Mouse (Mus musculus): Measurements from ENCODE around the gene Ndufv1.
A peak's percentile ranks its signal among the peaks of the same experiment; 100 is the strongest.
"Not testable (repeated sequence)": the region's sequence is repeated elsewhere in the genome, so short reads cannot be mapped to it uniquely, and the experiment has no call there.

Gene Ndufv1

DNA sequence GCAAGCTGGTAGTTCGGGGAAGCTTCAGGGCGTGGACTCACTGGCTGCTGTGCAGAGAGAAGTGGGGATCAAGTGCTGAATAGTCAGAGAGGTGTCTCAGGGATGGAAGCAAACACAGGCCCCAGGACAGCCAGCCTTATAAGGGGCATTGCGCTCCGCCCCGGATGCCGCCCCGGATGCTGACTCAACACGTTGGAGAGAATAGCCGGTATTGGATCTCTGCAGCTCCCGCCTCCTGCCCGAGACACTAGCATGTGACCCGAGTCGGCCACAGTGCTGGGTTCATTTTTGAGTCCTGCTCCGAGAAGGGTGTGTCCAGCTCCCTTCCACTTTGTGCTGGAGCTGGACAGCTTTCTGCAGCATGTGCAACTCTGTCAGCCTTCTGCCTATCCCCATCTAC lies 29.5 kb upstream of the Ndufv1 start:
- DNase-seq (ENCODE audit: low read depth) = no peak

DNA sequence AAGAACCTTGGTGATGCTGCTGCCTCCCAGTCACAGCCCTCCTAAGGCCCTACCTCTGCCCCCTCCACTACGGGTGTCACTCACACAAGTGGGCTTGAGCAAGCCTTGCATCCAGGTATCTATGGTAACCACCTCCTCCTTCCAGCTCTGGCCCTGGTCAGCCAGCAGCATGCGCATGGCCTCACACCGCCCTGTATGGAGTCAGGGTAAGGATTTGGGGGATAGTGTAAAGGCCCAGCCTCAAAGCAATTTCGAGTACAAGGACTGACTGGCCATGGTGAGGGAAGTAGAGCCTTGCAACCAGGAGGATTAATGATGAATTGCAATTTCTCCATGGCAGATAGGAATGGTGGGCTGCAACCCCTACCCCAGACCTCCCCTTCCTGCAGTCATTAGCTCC lies 28.9 kb upstream of the Ndufv1 start:
- not testable (repeated sequence) for DNase-seq (ENCODE audit: low read depth)

DNA sequence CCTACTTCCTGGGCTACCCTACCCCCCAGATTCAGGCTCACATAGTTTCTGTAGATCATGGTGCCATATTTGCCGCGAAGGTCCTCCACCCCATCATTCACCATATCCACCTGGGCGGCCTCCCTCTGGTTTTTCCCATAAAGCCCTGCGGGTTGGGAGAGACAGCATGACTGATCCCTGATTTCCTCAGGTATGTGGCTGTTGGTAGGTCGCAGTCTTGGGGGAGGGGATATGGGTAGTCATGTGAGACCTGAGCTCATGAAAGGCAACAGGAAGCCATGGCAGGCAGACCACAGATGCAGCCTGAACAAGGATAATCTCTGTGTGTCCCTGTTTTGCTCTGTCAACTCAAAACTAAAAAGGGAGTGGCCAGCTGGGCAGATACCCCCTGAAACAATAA lies 28.3 kb upstream of the Ndufv1 start:
- not testable (repeated sequence) for DNase-seq (ENCODE audit: low read depth)

DNA sequence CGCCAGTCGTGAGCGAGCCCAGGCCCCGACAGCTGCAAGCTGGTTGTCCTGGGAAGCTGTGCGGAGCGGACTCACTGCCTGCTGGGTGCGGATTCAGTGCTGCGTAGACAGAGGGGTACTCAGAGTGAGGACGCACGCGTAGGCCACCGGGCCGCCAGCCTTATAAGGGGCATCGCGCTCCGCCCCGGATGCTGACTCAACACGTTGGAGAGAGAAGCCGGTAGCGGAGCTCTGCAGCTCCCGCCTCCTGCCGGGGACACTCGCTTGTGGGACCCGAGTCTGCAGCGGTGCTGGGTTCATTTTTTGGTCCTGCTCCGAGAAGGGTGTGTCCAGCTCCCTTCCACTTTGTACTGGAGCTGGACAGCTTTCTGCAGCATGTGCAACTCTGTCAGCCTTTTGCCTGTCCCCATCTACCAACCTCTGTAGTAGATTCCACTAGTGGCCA lies 25.2 kb upstream of the Ndufv1 start, which contains the start of gene Gstp1:
Gene Gstp1, minus strand, starts transcription at position 198 of the 445 bp plus-strand sequence.
- peak; percentile 90 for DNase-seq (ENCODE audit: low read depth)

DNA sequence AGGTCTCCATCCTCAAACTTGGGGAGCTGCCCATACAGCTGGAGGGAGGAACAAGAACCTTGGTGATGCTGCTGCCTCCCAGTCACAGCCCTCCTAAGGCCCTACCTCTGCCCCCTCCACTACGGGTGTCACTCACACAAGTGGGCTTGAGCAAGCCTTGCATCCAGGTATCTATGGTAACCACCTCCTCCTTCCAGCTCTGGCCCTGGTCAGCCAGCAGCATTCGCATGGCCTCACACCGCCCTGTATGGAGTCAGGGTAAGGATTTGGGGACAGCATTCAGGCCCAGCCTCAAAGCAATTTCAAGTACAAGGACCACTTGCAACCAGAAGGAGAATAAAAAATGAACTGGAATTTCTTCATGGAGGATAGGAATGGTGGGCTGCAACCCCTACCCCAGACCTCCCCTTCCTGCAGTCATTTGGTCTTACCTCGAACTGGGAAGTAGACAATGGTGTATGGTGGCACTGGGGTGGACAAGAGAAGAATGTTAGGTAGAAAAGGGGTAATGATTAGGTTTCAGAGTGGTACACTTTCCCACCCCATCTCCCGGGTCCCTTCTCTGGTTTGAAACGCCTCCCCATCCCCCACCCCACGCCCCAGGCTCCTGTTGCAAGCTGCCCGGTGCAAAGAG lies 24.7 kb upstream of the Ndufv1 start:
- DNase-seq (ENCODE audit: low read depth) = not testable (repeated sequence)

DNA sequence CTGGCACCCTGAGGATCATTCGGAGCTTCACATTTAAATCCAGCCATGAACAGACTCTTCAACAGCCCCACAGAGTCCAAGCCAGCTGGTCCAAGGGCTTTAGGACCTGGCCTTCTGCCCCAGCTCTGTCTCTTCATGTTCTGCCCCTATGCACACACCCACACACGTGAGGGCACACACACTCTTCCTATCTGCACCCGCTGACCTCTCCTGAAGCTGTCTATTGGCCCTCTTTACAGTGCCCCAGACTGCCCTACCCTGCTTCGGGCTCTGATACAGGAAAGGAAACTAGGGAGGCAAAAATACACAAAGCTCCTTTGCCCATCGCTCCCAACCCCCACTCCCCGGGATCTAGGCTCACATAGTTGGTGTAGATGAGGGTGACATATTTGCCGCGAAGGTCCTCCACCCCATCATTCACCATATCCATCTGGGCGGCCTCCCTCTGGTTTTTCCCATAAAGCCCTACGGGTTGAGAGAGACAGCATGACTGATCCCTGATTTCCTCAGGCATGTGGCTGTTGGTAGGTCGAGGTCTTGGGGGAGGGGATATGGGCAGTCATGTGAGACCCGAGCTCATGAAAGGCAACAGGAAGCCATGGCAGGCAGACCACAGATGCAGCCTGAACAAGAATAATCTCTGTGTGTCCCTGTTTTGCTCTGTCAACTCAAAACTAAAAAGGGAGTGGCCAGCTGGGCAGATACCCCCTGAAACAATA lies 23.9 kb upstream of the Ndufv1 start:
- DNase-seq (ENCODE audit: low read depth) = no peak

DNA sequence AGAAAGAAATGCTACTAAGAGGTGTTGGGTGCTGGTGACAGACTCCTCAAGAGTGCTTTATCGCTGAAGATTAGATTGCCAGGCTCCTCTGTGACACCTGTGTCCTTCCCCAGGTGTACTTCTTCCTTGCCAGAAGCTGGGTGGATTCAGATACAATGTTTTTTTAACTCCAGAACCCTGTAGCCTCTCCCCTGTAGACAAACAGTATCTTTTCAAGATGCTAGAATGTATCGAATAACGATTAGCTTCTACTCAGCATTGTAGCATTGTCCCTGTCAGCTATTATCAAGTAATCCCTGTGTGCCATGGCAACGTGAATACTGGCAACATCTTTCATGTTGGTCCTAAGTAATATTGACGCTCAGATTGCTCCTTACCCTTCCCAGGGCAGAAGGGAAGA lies 21.1 kb upstream of the Ndufv1 start:
- DNase-seq (ENCODE audit: low read depth) = no peak

DNA sequence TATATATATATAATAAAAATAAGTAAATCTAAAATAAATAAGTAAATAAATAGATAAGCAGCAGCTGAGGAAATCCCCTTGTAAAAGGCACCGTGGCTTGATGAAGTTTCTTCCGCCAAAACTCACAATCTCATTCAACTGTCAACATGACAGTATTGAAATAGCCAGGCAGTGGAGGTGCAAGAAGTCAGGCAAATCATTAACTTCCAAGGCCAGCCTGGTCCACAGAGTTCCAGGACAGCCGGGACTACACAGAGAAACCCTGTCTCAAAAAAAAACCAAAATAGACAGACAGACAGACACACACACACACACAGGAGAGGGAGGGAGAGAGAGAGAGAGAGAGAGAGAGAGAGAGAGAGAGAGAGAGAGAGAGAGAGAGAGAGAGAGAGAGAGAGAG lies 20.7 kb upstream of the Ndufv1 start:
- DNase-seq (ENCODE audit: low read depth) = no peak

DNA sequence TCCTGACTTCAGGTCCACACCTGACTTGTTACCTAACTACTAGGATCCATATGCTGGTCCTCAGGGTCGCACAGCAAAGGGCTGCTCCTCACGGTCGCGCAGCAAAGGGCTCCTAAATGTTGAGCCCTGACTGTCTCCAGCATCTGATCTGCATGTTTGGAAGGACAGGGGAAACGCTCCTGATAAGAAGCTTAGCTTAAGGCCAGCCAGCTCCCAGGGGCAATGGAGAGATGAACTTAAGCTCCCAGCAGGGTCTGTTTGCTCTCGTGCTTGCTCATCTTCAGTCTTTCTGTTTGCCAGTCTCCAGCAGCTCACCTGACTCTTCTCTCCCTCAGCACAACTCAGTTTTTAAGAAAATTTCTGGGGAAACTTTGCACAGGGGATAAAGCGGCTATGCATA lies 20.1 kb upstream of the Ndufv1 start:
- no peak for DNase-seq (ENCODE audit: low read depth)

DNA sequence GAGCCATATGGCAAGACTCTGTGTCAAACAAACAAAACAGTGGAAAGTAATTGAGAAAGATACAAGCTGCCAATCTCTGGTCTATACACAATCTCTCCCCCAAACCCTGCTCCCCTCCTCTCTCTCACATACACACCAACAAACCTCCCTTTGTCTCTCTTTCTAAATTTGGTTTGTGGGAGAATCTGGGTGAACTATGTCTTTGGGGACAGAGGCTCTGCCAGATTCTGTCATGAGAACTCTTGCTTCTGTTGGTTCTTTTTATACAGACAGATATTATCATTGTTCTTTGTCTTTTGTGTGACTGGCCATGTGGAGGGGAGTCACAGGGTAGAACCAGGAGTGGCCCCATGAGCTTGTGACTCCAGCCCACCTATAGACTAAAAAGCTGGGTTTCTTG lies 15.0 kb upstream of the Ndufv1 start:
- DNase-seq (ENCODE audit: low read depth) = no peak

DNA sequence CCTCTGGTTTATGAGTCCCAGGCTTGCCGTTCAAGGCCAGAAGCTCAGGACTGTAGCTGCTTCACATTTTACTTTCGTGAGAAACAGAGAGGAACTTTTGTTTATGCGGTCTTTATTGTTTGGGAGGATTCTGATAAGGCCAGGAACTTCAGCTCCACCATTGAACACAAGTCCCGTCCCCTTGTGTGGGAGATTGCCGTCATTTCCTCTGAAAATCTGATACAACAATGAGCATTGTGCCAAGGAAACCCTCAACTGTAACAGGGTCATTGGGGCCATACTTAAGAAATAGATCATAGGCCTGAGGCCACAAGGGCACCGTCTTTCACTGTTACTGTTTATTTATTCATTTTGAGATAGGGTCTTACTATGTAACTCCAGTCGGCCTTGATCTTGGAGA lies 10.6 kb upstream of the Ndufv1 start:
- no peak for DNase-seq (ENCODE audit: low read depth)

DNA sequence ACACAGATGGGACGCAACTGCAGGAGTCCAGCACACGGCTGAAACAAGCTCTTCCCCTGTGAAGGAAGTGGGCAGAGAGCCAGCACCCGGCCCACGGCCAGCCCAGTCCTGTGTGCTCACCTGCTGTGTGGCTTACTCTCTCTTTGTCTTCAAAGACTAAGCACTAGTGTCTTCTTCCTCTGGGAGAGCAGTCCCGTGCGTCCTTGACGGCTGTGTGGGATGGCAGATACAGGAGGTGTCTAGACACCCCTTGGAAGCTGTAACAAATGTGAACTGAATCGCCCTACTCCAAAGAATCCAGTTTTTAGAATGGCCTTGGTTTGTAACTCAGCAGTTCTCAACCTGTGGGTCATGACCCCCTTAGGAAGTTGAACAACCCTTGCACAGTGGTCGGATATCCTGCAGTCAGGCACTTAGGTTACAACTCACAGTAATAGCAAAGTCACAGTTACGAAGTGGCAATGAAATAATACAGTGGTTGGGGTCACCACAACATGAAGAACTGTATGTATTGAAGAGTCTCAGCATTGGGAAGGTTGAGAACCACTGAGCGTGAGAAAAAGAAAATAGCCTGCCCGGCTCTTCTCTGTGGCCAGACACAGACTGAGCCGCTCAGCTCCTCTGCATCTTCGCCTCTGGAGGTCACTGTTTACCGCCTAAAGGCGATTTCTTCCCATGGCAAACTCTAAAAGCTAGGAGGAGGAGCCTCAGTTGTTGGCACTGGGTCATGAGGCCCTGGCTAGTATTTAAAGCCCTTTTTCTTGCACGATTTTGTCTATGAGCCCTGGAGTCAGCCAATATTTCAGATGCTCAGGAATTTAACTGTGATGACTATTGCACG lies 6.4 kb upstream of the Ndufv1 start:
- DNase-seq (ENCODE audit: low read depth) = peak; percentile 88

DNA sequence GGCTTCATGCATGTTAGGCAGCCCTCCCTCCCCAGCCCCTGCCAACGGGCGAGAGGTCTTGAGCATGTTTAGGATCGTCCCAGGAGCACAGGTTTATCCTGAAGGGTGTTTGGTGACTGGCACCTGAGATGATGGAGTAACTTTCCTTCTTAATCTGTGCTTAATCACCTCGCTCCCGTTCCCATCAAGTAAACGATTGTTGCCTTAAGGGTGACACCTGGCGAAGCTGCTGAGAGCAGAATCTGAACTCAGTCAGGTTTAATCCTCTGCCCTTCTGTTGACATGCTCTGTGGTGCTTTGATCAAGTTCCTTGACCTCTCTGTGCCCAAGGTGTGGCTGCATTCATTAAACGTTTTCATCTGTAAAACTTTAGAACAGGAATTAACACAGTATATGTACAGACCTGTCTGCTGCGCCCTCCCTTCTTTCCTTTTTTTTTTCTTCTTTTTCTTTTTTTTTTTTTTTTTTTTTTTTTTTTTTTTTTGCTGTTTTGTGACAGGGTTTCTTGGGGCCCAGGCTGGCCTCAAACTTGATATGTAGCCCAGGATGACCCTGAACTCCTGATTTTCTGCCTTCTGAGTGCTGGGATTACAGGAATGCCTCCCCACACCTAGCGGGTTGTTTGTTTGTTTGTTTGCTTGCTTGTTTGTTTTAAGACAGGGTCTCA lies 5.4 kb upstream of the Ndufv1 start:
- no peak for DNase-seq (ENCODE audit: low read depth)

DNA sequence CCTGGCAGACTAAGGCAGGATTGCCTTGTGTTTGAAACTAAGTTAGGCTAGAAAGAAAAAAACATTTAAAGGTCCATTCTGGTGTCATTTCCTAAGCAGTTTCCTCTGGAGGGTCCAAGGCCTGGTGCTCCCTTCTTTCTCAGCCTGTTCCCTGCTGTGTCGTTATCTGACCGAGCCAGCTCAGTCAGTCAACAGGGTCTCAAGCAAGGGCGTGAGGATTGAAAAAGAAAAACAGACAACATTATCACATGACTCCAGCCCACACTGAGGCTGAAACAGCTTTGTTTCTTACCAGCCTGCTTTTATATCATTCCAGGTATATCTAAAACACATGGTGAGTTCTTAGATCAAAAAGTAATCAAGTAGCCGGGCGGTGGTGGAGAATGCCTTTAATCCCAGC lies 3.0 kb upstream of the Ndufv1 start:
- no peak for DNase-seq (ENCODE audit: low read depth)

DNA sequence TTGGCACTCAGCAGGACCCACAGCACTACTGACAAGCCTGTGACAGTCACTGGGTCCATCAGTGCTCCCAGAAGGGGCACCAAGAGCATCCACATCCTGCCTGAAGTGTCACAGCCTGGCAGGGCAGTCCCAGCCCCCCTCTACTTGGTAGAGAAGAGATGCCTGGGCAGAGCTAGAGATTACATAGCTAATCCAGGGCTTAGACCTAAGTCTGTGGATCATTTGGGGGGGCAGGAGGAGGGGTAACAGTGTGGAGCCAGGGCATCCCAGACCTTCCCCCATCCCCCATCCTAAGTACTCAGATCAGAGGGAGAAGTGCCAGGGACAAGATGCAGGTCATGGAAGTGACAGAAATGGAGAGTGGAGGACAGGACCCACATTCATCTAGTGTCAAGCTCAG lies 2.2 kb upstream of the Ndufv1 start:
- DNase-seq (ENCODE audit: low read depth) = no peak

DNA sequence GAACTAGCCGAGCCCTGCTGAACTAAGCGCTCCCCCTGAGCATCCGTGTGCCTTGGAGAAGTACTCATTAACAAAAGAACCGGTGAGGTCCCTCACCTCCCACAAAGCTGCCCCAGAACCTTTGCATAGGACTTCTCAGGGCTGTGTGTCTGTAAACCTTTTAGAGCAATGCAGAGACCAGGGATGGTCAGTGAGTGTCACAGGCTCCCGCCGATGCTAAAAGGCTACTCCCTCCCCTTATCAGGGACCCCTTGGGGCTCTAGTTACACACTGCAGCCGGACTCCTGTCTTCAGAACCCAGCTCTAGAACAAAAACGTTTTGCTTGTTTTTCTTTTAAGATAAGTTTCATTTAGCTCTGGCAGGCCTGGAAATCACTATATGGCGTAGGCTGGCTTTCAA lies 460 bp upstream of the Ndufv1 start:
- DNase-seq (ENCODE audit: low read depth) = no peak

DNA sequence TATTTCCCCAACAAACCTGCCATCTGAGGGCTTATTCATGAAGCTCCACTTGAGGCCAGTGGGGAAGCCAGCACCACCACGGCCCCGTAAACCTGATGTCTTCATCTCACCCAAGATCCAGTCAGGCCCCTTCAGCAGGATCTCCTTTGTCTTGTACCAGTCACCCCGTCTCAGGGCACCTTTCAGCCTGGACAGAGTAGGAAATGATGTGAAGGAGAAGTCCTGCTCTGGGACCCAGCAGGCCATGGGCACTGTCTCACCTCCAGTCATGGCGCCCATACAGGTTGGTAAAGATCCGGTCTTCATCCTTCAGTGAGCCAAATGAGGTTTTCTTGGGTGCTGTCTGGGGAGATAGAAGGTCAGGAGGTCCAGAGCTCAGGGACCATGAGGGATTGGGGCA lies 1.5 kb downstream of the Ndufv1 start:
- no peak for DNase-seq (ENCODE audit: low read depth)

DNA sequence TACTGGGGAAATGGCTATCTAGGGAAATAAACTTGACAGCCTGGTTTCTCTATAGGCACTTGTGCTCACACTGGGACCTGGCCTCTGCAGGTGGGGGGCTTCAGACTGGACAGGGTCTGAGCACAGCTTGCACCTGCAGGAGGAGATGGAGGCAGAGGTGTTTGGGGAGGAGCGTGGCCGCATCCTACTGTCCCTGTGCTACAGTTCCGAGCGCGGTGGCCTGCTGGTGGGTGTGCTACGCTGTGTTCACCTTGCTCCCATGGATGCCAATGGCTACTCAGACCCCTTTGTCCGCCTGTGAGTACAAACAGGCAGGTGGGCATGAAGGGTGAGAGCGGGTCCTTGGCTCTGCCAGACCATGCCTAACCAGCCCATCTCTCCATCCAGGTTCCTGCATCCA lies 6.6 kb downstream of the Ndufv1 start:
- DNase-seq (ENCODE audit: low read depth) = no peak

DNA sequence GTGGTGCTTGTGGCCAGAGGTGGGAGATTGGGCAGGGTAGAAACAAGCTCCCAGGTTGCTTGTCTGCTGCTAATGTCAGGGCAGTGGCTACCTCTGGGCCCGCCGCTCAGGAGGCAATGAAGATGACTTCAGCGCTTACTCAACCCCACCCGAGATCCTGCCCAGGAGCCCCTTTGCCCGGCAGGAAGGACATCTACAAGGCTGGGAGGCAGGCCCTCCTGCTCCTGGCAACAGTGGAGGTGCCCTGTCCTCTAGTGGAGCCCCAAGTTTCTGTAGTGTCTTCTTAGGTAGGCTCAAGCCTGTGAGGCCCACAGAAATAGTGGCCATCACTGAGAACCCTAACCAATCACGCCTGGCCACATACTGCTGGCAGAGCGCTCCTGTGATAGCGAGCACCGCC lies 7.5 kb downstream of the Ndufv1 start:
- DNase-seq (ENCODE audit: low read depth) = no peak

DNA sequence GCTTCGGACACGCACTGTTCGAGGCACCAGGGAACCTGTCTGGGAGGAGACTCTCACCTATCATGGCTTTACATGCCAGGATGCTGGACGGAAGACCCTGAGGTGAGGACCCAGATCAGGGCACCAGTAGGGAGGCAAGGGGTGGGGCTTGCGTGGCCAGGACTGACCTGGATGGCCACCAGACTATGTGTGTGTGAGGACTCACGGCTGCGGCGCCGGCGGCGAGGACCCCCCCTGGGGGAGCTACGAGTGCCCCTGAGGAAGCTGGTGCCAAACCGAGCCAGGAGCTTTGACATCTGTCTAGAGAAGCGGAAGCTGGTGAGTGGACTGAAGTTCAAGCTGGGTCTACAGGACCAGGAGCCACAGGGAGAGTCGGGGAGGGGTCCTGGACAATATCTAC lies 8.3 kb downstream of the Ndufv1 start:
- DNase-seq (ENCODE audit: low read depth) = no peak

DNA sequence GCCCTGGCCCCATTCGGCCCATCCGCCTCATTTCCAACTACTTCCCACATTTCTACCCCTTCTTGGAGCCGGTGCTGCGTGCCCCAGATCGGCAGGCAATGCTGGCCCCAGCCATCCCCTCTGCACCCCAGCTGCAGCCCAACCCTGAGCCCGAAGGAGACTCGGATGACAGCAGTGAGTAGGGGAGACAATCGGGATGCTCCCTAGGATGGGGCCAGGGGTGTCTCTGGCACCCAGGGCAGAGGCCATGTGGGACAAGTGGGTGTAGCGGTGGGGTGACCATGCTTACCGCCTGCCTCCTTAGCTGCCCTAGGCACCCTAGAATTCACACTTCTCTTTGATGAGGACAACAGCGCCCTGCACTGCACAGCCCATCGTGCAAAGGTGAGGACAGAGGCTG lies 9.0 kb downstream of the Ndufv1 start:
- DNase-seq (ENCODE audit: low read depth) = no peak

DNA sequence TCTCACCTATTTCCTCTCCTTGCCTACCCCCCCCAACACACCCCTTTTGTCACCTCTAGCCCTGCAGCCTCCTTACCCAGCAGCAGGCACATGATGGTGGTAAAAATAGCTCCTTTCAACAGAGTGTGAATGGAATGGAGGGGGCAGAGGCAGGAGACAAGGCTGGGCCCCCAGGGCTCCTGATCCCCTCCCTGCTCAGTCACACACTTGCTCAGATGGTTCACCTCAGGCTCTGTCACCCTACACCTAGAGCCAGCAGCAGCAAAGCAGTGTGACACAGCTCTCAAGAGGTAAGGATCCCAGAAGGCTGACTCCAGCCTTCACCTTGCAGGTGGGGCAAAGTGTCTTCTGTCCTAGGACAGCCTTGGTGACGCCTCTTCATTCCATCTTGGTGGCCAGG lies 9.5 kb downstream of the Ndufv1 start, which contains the start of gene Doc2g:
Gene Doc2g, plus strand, starts transcription at position 202 of the 400 bp plus-strand sequence.
- DNase-seq (ENCODE audit: low read depth) = no peak

Data from 416B (cell line).